Mouse (Mus musculus) C2C12 (cell line): ENCODE measurements at regions not wholly inside any gene's neighbourhood (a gene's known extent, or its start where the extent isn't known, plus 50 kb on each side); places are given as distances from the start of the nearest gene placed in this dataset.
A peak's percentile ranks its signal among the peaks of the same experiment; 100 is the strongest.

ENCODE experiments used
- H3K27me3 ChIP-seq: one replicate; pipeline ENCODE4 v1.6.1; 2011; ENCODE audit not compliant: control insufficient read depth, insufficient read depth, insufficient read length
- H3K36me3 ChIP-seq: one replicate; pipeline ENCODE4 v1.6.1; 2011; ENCODE audit not compliant: control insufficient read depth, insufficient read depth
- H3K4me3 ChIP-seq: one replicate; pipeline ENCODE4 v1.5.1; 2011; ENCODE audit warnings: mild to moderate bottlenecking, control low read depth; ENCODE audit not compliant: poor library complexity, insufficient read depth, severe bottlenecking
- H3K79me2 ChIP-seq: one replicate; pipeline ENCODE4 v1.6.1; 2011; ENCODE audit not compliant: control insufficient read depth, insufficient read depth
- H3K79me3 ChIP-seq: one replicate; pipeline ENCODE4 v1.6.1; 2011; ENCODE audit warnings: low read depth, control low read depth
- H3ac ChIP-seq: one replicate; pipeline ENCODE3; 2011; ENCODE audit warnings: low read depth; ENCODE audit not compliant: control insufficient read depth, insufficient read length
- CEBPB ChIP-seq: IDR thresholded peaks from one replicate; pipeline ENCODE4 v1.6.1; 2011; ENCODE audit warnings: low read depth, mild to moderate bottlenecking, control low read depth, moderate library complexity
- CTCF ChIP-seq: IDR thresholded peaks from one replicate; pipeline ENCODE4 v1.5.1; 2011; ENCODE audit not compliant: control insufficient read depth, insufficient read depth, insufficient read length
- FOSL1 ChIP-seq: IDR thresholded peaks from one replicate; pipeline ENCODE4 v1.8.0; 2011; ENCODE audit warnings: mild to moderate bottlenecking, low read length; ENCODE audit not compliant: poor library complexity, insufficient read depth, severe bottlenecking
- MAX ChIP-seq: IDR thresholded peaks from one replicate; pipeline ENCODE4 v1.6.1; 2011; ENCODE audit warnings: mild to moderate bottlenecking, control low read depth
- MYOD1 ChIP-seq: IDR thresholded peaks from one replicate; pipeline ENCODE4 v1.6.1; 2011; ENCODE audit warnings: low read depth; ENCODE audit not compliant: control insufficient read depth, insufficient read length
- MYOG ChIP-seq: IDR thresholded peaks from one replicate; pipeline ENCODE4 v1.6.1; 2011; ENCODE audit not compliant: control insufficient read depth, insufficient read length; ENCODE audit errors: extremely low read depth
- USF1 ChIP-seq: IDR thresholded peaks from one replicate; pipeline ENCODE4 v1.6.1; 2011; ENCODE audit warnings: low read depth, mild to moderate bottlenecking, control low read depth, moderate library complexity

DNA sequence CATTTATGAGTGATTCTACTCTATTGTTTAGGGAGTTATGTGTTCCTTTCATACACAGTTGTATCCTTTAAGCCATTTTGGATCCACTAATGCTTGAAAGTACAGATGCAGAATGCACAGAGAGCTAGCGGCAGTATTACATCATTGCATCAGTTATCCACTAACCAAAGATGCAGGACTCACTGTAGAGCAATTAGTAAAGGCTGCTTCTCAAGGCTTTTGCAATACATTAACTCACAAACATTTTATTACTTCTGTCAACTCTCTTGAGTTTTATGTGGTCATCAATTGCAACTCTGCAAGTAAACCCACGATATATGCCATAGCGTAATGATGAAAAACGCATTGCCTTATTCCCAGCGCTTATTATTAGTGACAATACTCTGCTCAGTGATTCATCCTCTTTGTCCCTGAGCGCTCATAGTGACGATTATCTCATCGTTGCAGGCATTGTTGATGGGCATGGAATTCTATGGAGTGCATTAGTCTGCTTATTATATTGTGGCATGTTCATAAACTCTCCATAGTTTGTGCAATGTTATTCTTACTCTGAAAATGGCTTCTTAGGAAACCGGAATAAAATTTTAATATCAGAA, 722.1 kb downstream of the Utrn start:
- H3K27me3 ChIP-seq, result no peaks in the 10 kb centered on the region
- H3K79me3 ChIP-seq, result no peaks in the 10 kb centered on the region
- no peak for TF ChIP-seq MYOD1
- peak; percentile 48 for TF ChIP-seq CEBPB
- H3K79me2 ChIP-seq, result no peaks in the 10 kb centered on the region
- no peak overlapping the region for H3K4me3 ChIP-seq
- H3K36me3 ChIP-seq, result no peaks in the 10 kb centered on the region
- no peak overlapping the region for H3ac ChIP-seq

GRCm38 (mm10) chr10:12170243-12170642, 698.9 kb downstream of the Utrn start:
- no peaks in the 10 kb centered on the region for H3K36me3 ChIP-seq

GRCm38 (mm10) chr10:12174200-12174818, 694.9 kb downstream of the Utrn start:
- Histone ChIP-seq H3K36me3 (no peaks in the 10 kb centered on the region), H3K4me3 (no peak overlapping the region), H3K79me3 (no peaks in the 10 kb centered on the region), H3K27me3 (no peaks in the 10 kb centered on the region), H3ac (no peak overlapping the region), H3K79me2 (no peaks in the 10 kb centered on the region)
- no peak for TF ChIP-seq MYOD1
- TF ChIP-seq USF1, result no peak
- TF ChIP-seq CTCF, result no peak
- TF ChIP-seq MYOG, result no peak
- TF ChIP-seq MAX, result no peak
- no peak for TF ChIP-seq CEBPB
- no peak for TF ChIP-seq FOSL1

More at GRCm38 (mm10) chr10:12170243-12170642, 698.9 kb downstream of the Utrn start:
- no peaks in the 10 kb centered on the region for H3K79me3 ChIP-seq
- H3K4me3 ChIP-seq, result no peak overlapping the region
- no peak overlapping the region for H3ac ChIP-seq
- TF ChIP-seq MYOG (no peak), MAX (no peak), CTCF (no peak), FOSL1 (no peak), CEBPB (no peak), MYOD1 (no peak), USF1 (no peak)
- H3K79me2 ChIP-seq, result no peaks in the 10 kb centered on the region
- H3K27me3 ChIP-seq, result no peaks in the 10 kb centered on the region

- H3K79me2 ChIP-seq, result no peaks in the 10 kb centered on the region
- no peak for TF ChIP-seq FOSL1
- no peak for TF ChIP-seq CTCF
- TF ChIP-seq CEBPB, result no peak
- TF ChIP-seq MYOG, result no peak
- no peak for TF ChIP-seq MYOD1
- TF ChIP-seq MAX, result no peak
- TF ChIP-seq USF1, result no peak
- H3K79me3 ChIP-seq, result no peaks in the 10 kb centered on the region
- H3ac ChIP-seq, result no peak overlapping the region
- H3K36me3 ChIP-seq, result no peaks in the 10 kb centered on the region
- H3K4me3 ChIP-seq, result no peak overlapping the region
- H3K27me3 ChIP-seq, result no peaks in the 10 kb centered on the region
Measured at GRCm38 (mm10) chr10:12175141-12175540, 694.0 kb downstream of the Utrn start.

- Histone ChIP-seq H3ac (no peak overlapping the region), H3K27me3 (no peaks in the 10 kb centered on the region), H3K4me3 (no peak overlapping the region), H3K79me3 (no peaks in the 10 kb centered on the region), H3K79me2 (no peaks in the 10 kb centered on the region), H3K36me3 (no peaks in the 10 kb centered on the region)
- TF ChIP-seq CTCF, result no peak
- no peak for TF ChIP-seq MAX
Measured at GRCm38 (mm10) chr10:12177482-12177881, 691.7 kb downstream of the Utrn start.

DNA sequence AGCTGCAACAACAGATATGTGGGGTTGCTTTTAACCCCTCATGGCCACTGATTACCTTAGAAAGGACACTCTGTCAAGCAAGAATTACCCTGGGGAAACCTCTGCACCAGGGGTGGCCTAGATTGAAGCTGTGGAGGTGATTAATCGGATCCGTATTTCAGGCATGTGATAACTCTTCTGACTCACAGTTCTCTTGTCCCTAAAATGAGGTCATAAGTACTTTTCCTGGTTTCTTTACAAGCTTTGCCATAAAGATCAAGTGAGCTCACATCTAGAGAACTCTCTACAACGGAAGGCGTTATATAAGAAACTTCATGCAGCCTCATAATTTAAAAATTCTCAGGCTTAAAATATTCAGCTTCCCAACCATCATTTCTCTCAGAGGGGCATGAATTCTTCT, 688.2 kb downstream of the Utrn start:
- no peaks in the 10 kb centered on the region for H3K79me3 ChIP-seq
- no peak overlapping the region for H3K4me3 ChIP-seq
- TF ChIP-seq USF1 (peak; percentile 21), CEBPB (no peak), MYOD1 (peak; percentile 9), FOSL1 (peak; percentile 72), MYOG (no peak)
- H3K79me2 ChIP-seq, result no peaks in the 10 kb centered on the region
- no peak overlapping the region for H3ac ChIP-seq
- no peaks in the 10 kb centered on the region for H3K27me3 ChIP-seq
- H3K36me3 ChIP-seq, result no peaks in the 10 kb centered on the region
